Mouse (Mus musculus): ENCODE data around the gene Gm6760. TPM values are rescaled to one million over a fixed set of nuclear protein-coding genes. Genes with fewer than 3 reads are reported as not detected.

Gm6760 gene
- total RNA-seq (2021) = not detected

DNA sequence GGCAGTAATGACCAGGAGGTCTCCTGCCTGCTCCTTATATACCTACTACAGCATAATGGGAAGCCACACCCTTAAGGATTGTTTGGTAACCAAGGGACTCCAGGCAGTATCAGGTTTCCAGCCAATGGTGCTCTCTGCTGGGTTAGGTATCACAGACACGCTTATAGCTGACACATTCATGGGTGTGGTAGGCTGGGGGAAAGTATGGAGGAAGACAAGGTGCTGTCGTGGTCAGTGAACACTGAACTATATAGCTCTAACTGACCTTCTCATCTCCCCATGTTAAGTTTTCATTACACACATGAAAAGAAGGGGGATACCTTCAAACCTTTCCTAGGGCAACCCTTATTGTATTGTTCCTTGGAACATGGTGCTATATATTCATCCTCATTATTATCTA, at the start of gene Gm6760:
TSS of gene Gm6760 (minus strand) at position 101 of the 400 bp plus-strand sequence.
- intact Hi-C loops (cut with DNase I) = no loop called here
- DNase-seq (ENCODE audit: low spot score in 2 of 2) = no peak

- intact Hi-C loops (cut with DNase I) = no loop called here
Observed at GRCm38 (mm10) chrX:64181246-64181645, 29.2 kb upstream of the Gm6760 start.

GRCm38 (mm10) chrX:64173248-64173647, 21.2 kb upstream of the Gm6760 start, which contains the start of gene 3830417A13Rik:
Gene 3830417A13Rik, plus strand, starts transcription at chrX:64173548.
- intact Hi-C loops (cut with DNase I) = no loop called here
- no peak for DNase-seq (ENCODE audit: low spot score in 2 of 2)

More at GRCm38 (mm10) chrX:64181246-64181645, 29.2 kb upstream of the Gm6760 start:
- DNase-seq (ENCODE audit: low spot score in 2 of 2) = no peak

Other genes starting within 250 kb of the Gm6760 start
- not detected for gene 3830417A13Rik, start 21.4 kb upstream of the Gm6760 start, total RNA-seq (2021)
- 10 to 100 TPM; 53.6 to 58.6 TPM for gene Slitrk4, start 124.8 kb upstream of the Gm6760 start, total RNA-seq (2021)

Data from left cerebral cortex, postnatal 25 days (tissue).